ENCODE assay signal across 8 mouse cellular contexts in genomic region chr17:53688877-53689802, GRCm38 (mm10). TPM values are rescaled to one million over a fixed set of nuclear protein-coding genes. Genes with fewer than 3 reads are reported as not detected.
DNase-seq lines count a peak whose midpoint lies in the region; ATAC-seq lines count a peak whose summit lies in the region.

TSS of gene Sgo1 (minus strand) at chr17:53689333.

- H3K4me1 ChIP-seq in forebrain, embryonic 14.5 days (ENCODE audit: control insufficient read depth, insufficient read depth, low read length), result 0 out of 2 replicates have a peak, but pooled peaks cover 9% of the 10 kb centered on the region
- peaks cover 11% of the 10 kb centered on the region for H3K4me1 ChIP-seq in neural tube, embryonic 15.5 days

- peak within 1 kb of the TSS; percentile 97 for H3K27ac ChIP-seq in forebrain, embryonic 14.5 days (ENCODE audit: low read depth, low read length)
- peak within 1 kb of the TSS; percentile 97 for H3K27ac ChIP-seq in neural tube, embryonic 15.5 days (replicated peaks)

- peak within 1 kb of the TSS; percentile 68 for H3K4me2 ChIP-seq in forebrain, embryonic 14.5 days (ENCODE audit: low read length)
- H3K4me2 ChIP-seq in neural tube, embryonic 15.5 days, result peak within 1 kb of the TSS; percentile 64

- DNase-seq in ES-CJ7 (ENCODE audit: low read depth, low spot score), result peak; percentile 98
- DNase-seq in cerebellum, adult 11 months, result peak; percentile 96
- DNase-seq in forebrain, embryonic 14.5 days (ENCODE audit: low spot score), result peak; percentile 98
- DNase-seq in heart, postnatal 14 days, result peak; percentile 98
- peak; percentile 95 for DNase-seq in layer of hippocampus, adult 11-12 months (ENCODE audit: low spot score)
- peak; percentile 96 to 97 for DNase-seq in lung, adult 18-20 months
- DNase-seq in testis, postnatal 14 days (ENCODE audit: low spot score), result peak; percentile 97

- no peaks in the 10 kb centered on the region for H3K27me3 ChIP-seq in forebrain, embryonic 14.5 days (replicated peaks; ENCODE audit: control insufficient read depth, insufficient read depth, low read length)
- no peaks in the 10 kb centered on the region for H3K27me3 ChIP-seq in neural tube, embryonic 15.5 days (replicated peaks)

- peak within 1 kb of the TSS; percentile 81 for H3K9ac ChIP-seq in forebrain, embryonic 14.5 days (ENCODE audit: low read length)
- H3K9ac ChIP-seq in neural tube, embryonic 15.5 days (replicated peaks), result peak within 1 kb of the TSS; percentile 69

- no peaks in the 10 kb centered on the region for H3K9me3 ChIP-seq in forebrain, embryonic 14.5 days (replicated peaks; ENCODE audit: control insufficient read depth, low read length)
- no peaks in the 10 kb centered on the region for H3K9me3 ChIP-seq in neural tube, embryonic 15.5 days (replicated peaks)

- H3K36me3 ChIP-seq in forebrain, embryonic 14.5 days (ENCODE audit: control insufficient read depth, insufficient read depth, low read length), result peaks cover 17% of the 10 kb centered on the region
- H3K36me3 ChIP-seq in neural tube, embryonic 15.5 days, result no peaks in the 10 kb centered on the region

- WGBS in forebrain, embryonic 14.5 days, result under 1% methylated on average over 78 of the region's 78 CpGs
- under 1% methylated on average over 78 of the region's 78 CpGs for WGBS in neural tube, embryonic 15.5 days

- peak within 1 kb of the TSS; percentile 52 for H3K4me3 ChIP-seq in forebrain, embryonic 14.5 days (ENCODE audit: low read depth, low read length)
- H3K4me3 ChIP-seq in neural tube, embryonic 15.5 days (replicated peaks), result peak within 1 kb of the TSS; percentile 55

- intact Hi-C loops in heart, postnatal 14 days (cut with DNase I), result loop anchor here (5.0 kb wide), 1 partner anchor 212 kb away; the partner anchor contains the start of gene Rab5a

- peak; percentile 98 for ATAC-seq in forebrain, embryonic 14.5 days
- ATAC-seq in neural tube, embryonic 15.5 days (ENCODE audit: low FRiP score), result peak; percentile 100

RNA-seq across cellular contexts. Expression of gene Sgo1, which starts in this region (rescaled TPM):
- polyA plus RNA-seq in forebrain, embryonic 14.5 days (2014; fragmentation: Nextera tagmentation; extraction: Ambion mirVana), result 20.3 and 22.9 TPM in 2 replicates
- 1 to 10 TPM in 1 of 2 experiments, under 1 TPM in 1; 0.86 to 2.1 TPM for total RNA-seq in heart, postnatal 14 days (2021)
- 4.0 and 12.0 TPM in 2 replicates for polyA plus RNA-seq in neural tube, embryonic 15.5 days (2015; fragmentation: Nextera tagmentation; extraction: Ambion mirVana)

Comparison
In these comparisons a context has a peak if more than half of its experiments do, and no peak if none do; other contexts are left out.
1. Peak in every context shown above with its lines: DNase-seq, ATAC-seq, H3K4me3 ChIP-seq and H3K27ac ChIP-seq.